Mouse (Mus musculus) thymus, adult 2 months (tissue): ENCODE measurements around the gene Rhox4a2.
"Not testable (repeated sequence)": the region's sequence is repeated elsewhere in the genome, so short reads cannot be mapped to it uniquely, and the experiment has no call there.

Experiments used
- CTCF ChIP-seq: fragments of 200-500 bp; IDR thresholded peaks from 2 replicates; pipeline ENCODE4 v1.5.1; 2012; ENCODE audit warnings: mild to moderate bottlenecking, control low read depth, low read length, moderate library complexity, borderline replicate concordance; ENCODE audit not compliant: control insufficient read depth, poor library complexity, insufficient read depth; ENCODE audit errors: extremely low read depth
- POLR2A ChIP-seq: fragments of 200-500 bp; IDR thresholded peaks from 2 replicates; pipeline ENCODE4 v1.6.1; 2012; ENCODE audit warnings: mild to moderate bottlenecking, low read length, control low read depth, moderate library complexity; ENCODE audit not compliant: control insufficient read depth, poor library complexity, insufficient read depth; ENCODE audit errors: extremely low read depth

DNA sequence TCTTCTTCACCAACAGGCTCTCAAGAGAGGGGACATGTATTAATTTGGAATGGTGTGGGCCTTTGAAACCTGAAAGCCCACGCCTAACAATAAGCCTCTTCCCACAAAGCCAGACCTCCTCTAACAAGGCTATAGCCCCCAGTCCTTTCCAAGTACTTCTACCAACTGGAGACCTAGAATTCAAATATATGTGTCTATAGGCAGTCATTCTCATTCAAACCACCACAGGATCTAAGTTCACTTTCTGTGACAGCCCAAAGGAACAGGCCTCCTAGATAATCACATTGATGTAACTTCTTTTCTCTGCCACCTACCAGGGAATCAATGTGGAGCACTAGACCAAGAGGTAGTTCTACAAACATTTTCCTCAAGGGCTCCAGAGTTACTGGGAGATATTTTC, 10.9 kb upstream of the Rhox4a2 start, which contains the start of gene Rhox3a2:
- not testable (repeated sequence) for TF ChIP-seq CTCF, POLR2A
